Mouse (Mus musculus) left cerebral cortex, adult 2 months (tissue): ENCODE measurements at regions not wholly inside any gene's neighbourhood (a gene's known extent, or its start where the extent isn't known, plus 50 kb on each side); places are given as distances from the start of the nearest gene placed in this dataset.

Source experiments
- DNase-seq, 2 experiments: peaks; one replicate each; pipeline ENCODE4 v3.0.0; 2021 to 2022; ENCODE audit warnings: low spot score in 2 of 2, mixed read lengths in 1 of 2; ENCODE audit errors: extremely low spot score in 1 of 2
- H3K27ac ChIP-seq: fragments of 200-600 bp; 2 replicates; pipeline ENCODE4 v1.8.1; 2022
- H3K4me3 ChIP-seq: fragments of 200-600 bp; 2 replicates; pipeline ENCODE4 v1.8.1; 2022
- CTCF ChIP-seq: fragments of 200-600 bp; IDR thresholded peaks from 2 replicates; pipeline ENCODE4 v1.8.1; 2022; ENCODE audit warnings: antibody characterized with exemption, mild to moderate bottlenecking, moderate library complexity
- intact Hi-C: fragments of 180-260 bp; cut with DNase I; formaldehyde crosslinking; loops from one replicate; pipeline ENCODE4 v1.15.1; 2025

DNA sequence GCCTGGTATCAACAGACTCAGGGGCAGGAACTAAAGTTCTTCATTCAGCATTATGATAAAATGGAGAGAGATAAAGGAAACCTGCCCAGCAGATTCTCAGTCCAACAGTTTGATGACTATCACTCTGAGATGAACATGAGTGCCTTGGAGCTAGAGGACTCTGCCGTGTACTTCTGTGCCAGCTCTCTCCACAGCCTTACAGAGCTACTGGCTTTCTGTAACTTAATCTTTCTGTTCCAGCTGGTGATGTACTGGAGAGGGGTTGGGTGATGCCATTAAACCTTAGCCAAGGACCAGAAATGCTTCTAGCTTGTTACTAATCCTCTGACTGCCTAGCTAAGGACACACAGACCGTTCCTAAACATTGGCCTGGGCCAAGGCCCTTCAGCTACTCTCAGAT is 83.9 kb upstream of the 2210010C04Rik start:
- TF ChIP-seq CTCF = no peak
- no peak overlapping the region for H3K4me3 ChIP-seq
- intact Hi-C loops = loop anchor here (10.0 kb wide), 1 partner anchor 646 kb away; no protein-coding TSS in a partner anchor
- no peak overlapping the region for H3K27ac ChIP-seq
- DNase-seq = no peak

GRCm38 (mm10) chr6:41118201-41118976 is 83.1 kb upstream of the 2210010C04Rik start:
- Histone ChIP-seq H3K27ac (0 out of 2 replicates have a peak overlapping the region, but pooled peaks have one; percentile 15), H3K4me3 (peak overlapping the region; percentile 9; the same call in 1 of the 2 replicates)
- intact Hi-C loops = loop anchor here (10.0 kb wide), 1 partner anchor 646 kb away; no protein-coding TSS in a partner anchor
- DNase-seq = peak; percentile 48 to 74
- peak; percentile 71 for TF ChIP-seq CTCF

- intact Hi-C loops = loop anchor here (10.0 kb wide), 1 partner anchor 651 kb away; no protein-coding TSS in a partner anchor
- H3K4me3 ChIP-seq = no peak overlapping the region
- TF ChIP-seq CTCF = no peak
- no peak for DNase-seq
- H3K27ac ChIP-seq = no peak overlapping the region
Measured at GRCm38 (mm10) chr6:41113943-41114342, 78.6 kb upstream of the 2210010C04Rik start.

DNA sequence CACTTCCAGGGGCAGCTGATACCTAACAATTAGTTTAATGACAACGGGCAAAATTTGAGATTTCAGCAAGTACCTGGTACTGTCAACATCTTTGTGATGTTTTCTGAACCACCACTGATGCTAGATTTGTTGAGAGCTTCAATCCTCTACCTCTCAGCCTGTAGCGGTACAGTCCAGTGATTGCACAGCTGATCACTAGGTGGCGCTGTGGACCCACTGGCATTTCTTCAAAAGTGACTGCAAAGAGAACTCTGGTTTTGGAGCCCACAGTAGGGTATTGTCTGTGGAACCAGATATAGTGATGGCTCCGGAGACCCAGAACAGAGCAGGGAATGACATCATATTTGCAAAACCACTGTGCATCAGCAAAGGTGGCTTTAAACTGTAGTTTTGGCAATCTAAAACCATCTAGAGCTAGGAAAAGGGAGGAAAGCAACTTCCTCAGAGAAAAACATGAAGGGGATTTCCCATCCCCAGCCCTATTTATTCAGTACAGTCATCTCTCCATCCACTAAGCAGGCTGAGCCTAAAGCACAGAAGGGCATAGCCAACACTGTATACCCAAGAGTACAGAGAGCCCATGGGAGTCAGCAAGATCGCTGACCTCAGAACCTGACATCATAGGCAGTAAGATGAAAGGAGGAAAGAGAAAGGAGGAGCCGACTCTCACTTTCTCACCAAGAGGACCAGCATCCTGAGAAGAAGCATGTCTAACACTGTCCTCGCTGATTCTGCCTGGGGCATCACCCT is 77.7 kb upstream of the 2210010C04Rik start:
- intact Hi-C loops = loop anchor here (10.0 kb wide), 1 partner anchor 652 kb away; no protein-coding TSS in a partner anchor
- peak; percentile 35 to 72 for DNase-seq
- H3K27ac ChIP-seq = no peak overlapping the region
- TF ChIP-seq CTCF = peak; percentile 81
- no peak overlapping the region for H3K4me3 ChIP-seq

GRCm38 (mm10) chr6:41111829-41112228 is 76.5 kb upstream of the 2210010C04Rik start:
- intact Hi-C loops = loop anchor here (10.0 kb wide), 1 partner anchor 653 kb away; no protein-coding TSS in a partner anchor
- Histone ChIP-seq H3K27ac (no peak overlapping the region), H3K4me3 (no peak overlapping the region)
- TF ChIP-seq CTCF = no peak
- DNase-seq = no peak

DNA sequence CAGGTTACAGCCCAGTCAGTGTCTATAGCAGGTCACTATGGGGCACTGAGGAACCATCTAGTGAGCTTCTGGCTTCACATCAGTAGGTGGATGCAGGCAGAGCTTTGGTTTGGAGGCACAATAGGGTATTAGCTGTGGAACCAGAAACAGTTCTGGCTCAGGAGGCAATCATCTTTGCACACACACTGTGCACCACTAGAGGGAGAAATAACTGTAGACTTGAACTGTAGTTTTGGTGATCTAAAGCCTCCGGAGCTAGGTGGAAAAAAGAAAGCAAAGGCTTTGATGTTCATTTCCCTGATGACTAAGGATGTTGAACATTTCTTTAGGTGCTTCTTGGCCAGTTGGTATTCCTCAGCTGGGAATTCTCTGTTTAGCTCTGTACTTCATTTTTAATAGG is 73.6 kb upstream of the 2210010C04Rik start:
- Histone ChIP-seq H3K4me3 (no peak overlapping the region), H3K27ac (no peak overlapping the region)
- peak; percentile 42 for TF ChIP-seq CTCF
- intact Hi-C loops = no loop called here
- no peak for DNase-seq

DNA sequence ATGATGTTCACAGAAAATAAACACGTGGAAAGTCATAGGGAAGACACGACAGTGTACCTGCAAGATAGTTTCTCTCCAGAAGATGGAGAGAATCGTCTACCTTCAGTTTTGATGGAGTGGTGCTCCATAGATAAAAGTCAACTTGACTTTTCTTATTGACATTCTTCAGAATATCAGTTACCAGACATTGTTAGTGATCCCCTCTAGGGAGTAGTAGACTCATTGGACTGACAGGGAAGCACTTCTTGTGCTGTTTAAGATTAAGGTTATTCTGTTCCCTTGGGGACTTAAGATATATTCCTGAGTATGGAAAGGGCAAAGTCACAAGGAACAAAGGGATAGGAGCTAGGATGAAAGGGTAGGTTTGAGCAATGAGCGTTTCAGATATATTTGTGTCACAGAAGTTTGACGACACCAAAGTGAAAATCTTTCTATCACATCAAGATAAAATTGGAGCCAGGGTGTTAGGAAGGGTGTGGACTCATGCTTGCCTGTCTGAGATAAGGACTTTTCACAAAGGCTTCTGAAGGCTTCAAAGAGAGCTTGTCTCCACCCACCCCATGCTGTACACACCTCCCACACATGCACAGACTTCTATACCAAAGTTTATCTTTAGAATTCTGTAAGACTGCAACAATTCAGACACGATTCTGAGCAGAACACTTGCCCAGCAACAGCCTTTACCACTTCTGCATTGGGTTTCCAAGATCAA is 68.5 kb upstream of the 2210010C04Rik start:
- no peak for DNase-seq
- no peak for TF ChIP-seq CTCF
- Histone ChIP-seq H3K27ac (peak overlapping the region; percentile 72; the same call in 1 of the 2 replicates), H3K4me3 (no peak overlapping the region)
- intact Hi-C loops = loop anchor here (5.0 kb wide), 2 partner anchors 153 to 448 kb away; no protein-coding TSS in a partner anchor

GRCm38 (mm10) chr6:41101997-41102396 is 66.7 kb upstream of the 2210010C04Rik start:
- no peak for DNase-seq
- no peak for TF ChIP-seq CTCF
- Histone ChIP-seq H3K27ac (no peak overlapping the region), H3K4me3 (no peak overlapping the region)
- intact Hi-C loops = loop anchor here (5.0 kb wide), 2 partner anchors 155 to 450 kb away; no protein-coding TSS in a partner anchor

- no peak for DNase-seq
- Histone ChIP-seq H3K4me3 (no peak overlapping the region), H3K27ac (no peak overlapping the region; the same call in 1 of the 2 replicates)
- TF ChIP-seq CTCF = no peak
- intact Hi-C loops = loop anchor here (5.0 kb wide), 2 partner anchors 157 to 452 kb away; no protein-coding TSS in a partner anchor
Measured at GRCm38 (mm10) chr6:41100258-41100657, 64.9 kb upstream of the 2210010C04Rik start.

DNA sequence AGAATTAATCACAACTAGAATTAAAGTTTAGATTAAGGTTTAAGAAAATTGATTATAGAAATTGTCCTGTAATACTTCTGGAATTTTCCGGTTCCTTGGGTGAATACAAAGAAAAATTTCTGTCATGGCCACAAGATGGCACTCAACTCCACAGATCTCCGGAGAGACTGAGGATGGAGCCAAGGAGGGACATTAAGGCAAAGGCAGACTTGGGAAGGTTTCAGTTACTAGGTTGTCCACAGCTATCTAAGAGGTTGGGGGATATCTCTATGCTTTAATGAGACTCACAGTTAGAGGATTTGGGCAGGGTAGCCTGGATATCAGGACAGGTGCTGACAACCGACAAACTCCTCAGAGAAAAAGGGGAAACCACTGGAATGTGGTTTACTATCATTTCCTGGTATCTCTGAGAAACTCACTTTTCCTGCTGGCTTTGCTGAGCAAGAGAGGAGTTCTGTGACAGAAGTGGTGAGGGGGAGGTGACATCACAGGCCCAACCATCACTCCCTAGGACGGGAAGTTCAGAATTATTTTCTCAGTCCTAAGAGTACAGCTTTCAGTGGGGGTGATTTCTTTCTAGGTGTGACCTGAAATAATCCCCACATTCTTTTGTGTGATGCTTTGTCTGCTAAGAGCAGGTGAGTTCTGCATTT is 56.0 kb upstream of the 2210010C04Rik start:
- H3K27ac ChIP-seq = peak overlapping the region; percentile 64
- peak; percentile 66 for TF ChIP-seq CTCF
- intact Hi-C loops = loop anchor here (2.0 kb wide), 1 partner anchor 35 kb away; no protein-coding TSS in a partner anchor
- DNase-seq = peak in 1 of 2 experiments; percentile 18
- H3K4me3 ChIP-seq = no peak overlapping the region
